Mouse (Mus musculus) CH12.LX (cell line): ENCODE data around the gene Gm16181. TPM values are rescaled to one million over a fixed set of nuclear protein-coding genes. Genes with fewer than 3 reads are reported as not detected.

Source experiments
- DNase-seq: peaks from one replicate; pipeline ENCODE4 v3.0.0-alpha.2; 2013; ENCODE audit errors: extremely low read depth
- H3K27ac ChIP-seq: 2 replicates; pipeline ENCODE4 v1.5.1; 2012; ENCODE audit warnings: low read depth, mild to moderate bottlenecking, control low read depth, moderate library complexity; ENCODE audit not compliant: insufficient read depth
- H3K27me3 ChIP-seq: replicated peaks from 2 replicates; pipeline ENCODE3; 2012; ENCODE audit warnings: inconsistent platforms
- H3K36me3 ChIP-seq, 2 experiments: replicated peaks in 1 of 2; 2 replicates each; pipeline versions ENCODE3 to v1.6.1; 2012; ENCODE audit warnings: inconsistent platforms in 1 of 2, low read length in 1 of 2, mild to moderate bottlenecking in 1 of 2, mixed read lengths in 1 of 2, moderate library complexity in 1 of 2; ENCODE audit not compliant: control insufficient read depth in 1 of 2, insufficient read depth in 1 of 2
- H3K4me1 ChIP-seq, 2 experiments: 2 replicates each; pipeline ENCODE4 v1.6.1; 2012; ENCODE audit warnings: inconsistent platforms in 1 of 2, moderate library complexity in 1 of 2; ENCODE audit not compliant: insufficient read depth in 2 of 2, control insufficient read depth in 1 of 2
- H3K4me2 ChIP-seq: 2 replicates; pipeline ENCODE4 v1.6.1; 2012; ENCODE audit warnings: low read depth, mild to moderate bottlenecking, control low read depth; ENCODE audit not compliant: poor library complexity, insufficient read depth, severe bottlenecking
- H3K4me3 ChIP-seq, 3 experiments: fragments of 150-350 bp in 1 of 3; sonication (generic) in 1 of 3; replicated peaks in 1 of 3; 2 replicates each; pipeline versions ENCODE3 to v1.5.1; 2011 to 2012; ENCODE audit warnings: low read depth in 2 of 3, low read length in 2 of 3, mild to moderate bottlenecking in 2 of 3, moderate library complexity in 2 of 3, control low read depth in 1 of 3, improper control_type of control experiment in 1 of 3, inconsistent platforms in 1 of 3, mixed read lengths in 1 of 3; ENCODE audit not compliant: poor library complexity in 1 of 3
- H3K79me2 ChIP-seq: replicated peaks from 2 replicates; pipeline ENCODE4 v1.6.1; 2012; ENCODE audit warnings: mild to moderate bottlenecking, moderate library complexity; ENCODE audit not compliant: control insufficient read depth, poor library complexity, insufficient read depth, severe bottlenecking; ENCODE audit errors: extremely low read depth
- H3K9ac ChIP-seq: 2 replicates; pipeline ENCODE4 v1.6.1; 2012; ENCODE audit warnings: low read depth, mild to moderate bottlenecking, control low read depth, moderate library complexity; ENCODE audit not compliant: insufficient read depth
- H3K9me3 ChIP-seq: replicated peaks from 2 replicates; pipeline ENCODE3; 2012; ENCODE audit warnings: low read length, inconsistent platforms, mixed read lengths
- BHLHE40 ChIP-seq: IDR thresholded peaks from 2 replicates; pipeline ENCODE4 v1.6.1; 2011; ENCODE audit warnings: mild to moderate bottlenecking, low read depth, low read length, improper control_type of control experiment
- CTCF ChIP-seq, 2 experiments: IDR thresholded peaks in 1 of 2; conservative IDR thresholded peaks in 1 of 2; 2 replicates each; pipeline ENCODE4 v1.5.1; 2011 to 2012; ENCODE audit warnings: low read depth in 2 of 2, low read length in 2 of 2, improper control_type of control experiment in 1 of 2, inconsistent platforms in 1 of 2, mild to moderate bottlenecking in 1 of 2, moderate library complexity in 1 of 2
- ELF1 ChIP-seq: IDR thresholded peaks from 2 replicates; pipeline ENCODE4 v1.6.1; 2014; ENCODE audit warnings: low read depth, mild to moderate bottlenecking, inconsistent platforms, low read length, improper control_type of control experiment
- EP300 ChIP-seq: IDR thresholded peaks from 2 replicates; pipeline ENCODE4 v1.6.1; 2011; ENCODE audit warnings: low read length, improper control_type of control experiment
- ETS1 ChIP-seq: conservative IDR thresholded peaks from 2 replicates; pipeline ENCODE4 v1.6.1; 2012; ENCODE audit warnings: low read depth, mild to moderate bottlenecking, inconsistent platforms, low read length, improper control_type of control experiment, moderate library complexity
- IRF4 ChIP-seq: IDR thresholded peaks from 2 replicates; pipeline ENCODE4 v1.6.1; 2014; ENCODE audit warnings: low read depth, mild to moderate bottlenecking, inconsistent platforms, low read length, improper control_type of control experiment
- JUN ChIP-seq: IDR thresholded peaks from 2 replicates; pipeline ENCODE4 v1.6.1; 2011; ENCODE audit warnings: low read depth, mild to moderate bottlenecking, low read length, improper control_type of control experiment, moderate library complexity; ENCODE audit not compliant: insufficient read depth
- JUND ChIP-seq: conservative IDR thresholded peaks from 2 replicates; pipeline ENCODE4 v1.6.1; 2011; ENCODE audit warnings: low read depth, low read length, improper control_type of control experiment
- KAT2A ChIP-seq: IDR thresholded peaks from 2 replicates; pipeline ENCODE4 v1.6.1; 2012; ENCODE audit warnings: low read length, improper control_type of control experiment, inconsistent platforms; ENCODE audit not compliant: insufficient replicate concordance
- MAFK ChIP-seq: IDR thresholded peaks from 2 replicates; pipeline ENCODE4 v1.6.1; 2011; ENCODE audit warnings: low read length, improper control_type of control experiment; ENCODE audit not compliant: insufficient replicate concordance
- MEF2A ChIP-seq: IDR thresholded peaks from 2 replicates; pipeline ENCODE4 v1.6.1; 2014; ENCODE audit warnings: low read depth, mild to moderate bottlenecking, inconsistent platforms, low read length, improper control_type of control experiment, borderline replicate concordance
- MYC ChIP-seq: IDR thresholded peaks from 2 replicates; pipeline ENCODE4 v1.6.1; 2011; ENCODE audit warnings: low read depth, mild to moderate bottlenecking, improper control_type of control experiment, low read length
- PAX5 ChIP-seq: IDR thresholded peaks from 2 replicates; pipeline ENCODE4 v1.6.1; 2012; ENCODE audit warnings: low read length, inconsistent platforms, mixed read lengths
- POLR2A ChIP-seq: IDR thresholded peaks from 2 replicates; pipeline ENCODE4 v1.6.1; 2011; ENCODE audit warnings: low read depth, mild to moderate bottlenecking, improper control_type of control experiment, low read length
- POLR2AphosphoS2 ChIP-seq: IDR thresholded peaks from 2 replicates; pipeline ENCODE4 v1.6.1; 2011; ENCODE audit warnings: low read depth, low read length, improper control_type of control experiment
- RAD21 ChIP-seq: IDR thresholded peaks from 2 replicates; pipeline ENCODE4 v1.6.1; 2011; ENCODE audit warnings: low read depth, mild to moderate bottlenecking, low read length, improper control_type of control experiment, moderate library complexity
- SMC3 ChIP-seq: IDR thresholded peaks from 2 replicates; pipeline ENCODE4 v1.6.1; 2011; ENCODE audit warnings: low read depth, low read length, improper control_type of control experiment
- TBP ChIP-seq: conservative IDR thresholded peaks from 2 replicates; pipeline ENCODE4 v1.6.1; 2011; ENCODE audit warnings: low read depth, low read length, improper control_type of control experiment
- TCF12 ChIP-seq: IDR thresholded peaks from 2 replicates; pipeline ENCODE4 v1.6.1; 2014; ENCODE audit warnings: low read depth, mild to moderate bottlenecking, inconsistent platforms, low read length, improper control_type of control experiment
- UBTF ChIP-seq: IDR thresholded peaks from 2 replicates; pipeline ENCODE4 v1.6.1; 2012; ENCODE audit warnings: low read depth, mild to moderate bottlenecking, inconsistent platforms, low read length, improper control_type of control experiment, moderate library complexity
- USF1 ChIP-seq: IDR thresholded peaks from 2 replicates; pipeline ENCODE4 v1.6.1; 2014; ENCODE audit warnings: low read depth, mild to moderate bottlenecking, inconsistent platforms, low read length, improper control_type of control experiment
- USF2 ChIP-seq: conservative IDR thresholded peaks from 2 replicates; pipeline ENCODE4 v1.6.1; 2011; ENCODE audit warnings: low read depth, low read length, improper control_type of control experiment
- ZNF384 ChIP-seq: IDR thresholded peaks from 2 replicates; pipeline ENCODE4 v1.6.1; 2012; ENCODE audit warnings: low read depth, low read length, improper control_type of control experiment, inconsistent platforms
- dilution Hi-C: fragments of 300-500 bp; cut with MboI; formaldehyde crosslinking; loops from 2 replicates; pipeline ENCODE4 v1.14.3; 2020; ENCODE audit warnings: low sequenced_read_pairs; ENCODE audit not compliant: extremely low pct_unique_long_range_greater_than_20kb, extremely low pct_ligation_motif_present
- in situ Hi-C: fragments of 300-500 bp; cut with MboI; formaldehyde crosslinking; loops from 3 replicates; pipeline ENCODE4 v1.14.3; 2019; ENCODE audit warnings: low sequenced_read_pairs, low pct_ligation_motif_present, low pct_unique_long_range_greater_than_20kb, mixed read lengths
- polyA plus RNA-seq: library from polyadenylated mRNA; unstranded; fragments of >175 nt; gene quantifications from 2 replicates; pipeline ENCODE4 v1.2.1, GENCODE M21; 2012; ENCODE audit warnings: low read depth; ENCODE audit not compliant: insufficient read length
- total RNA-seq, 2 experiments: library from RNA; depleted of rRNA; stranded (reverse); fragments of 300-350 nt in 1 of 2; fragments of >200 nt in 1 of 2; gene quantifications; 2 replicates each; pipeline ENCODE4 v1.2.3; 2012 to 2014

Gene Gm16181
- total and polyA plus RNA-seq, 3 experiments, result not detected

DNA sequence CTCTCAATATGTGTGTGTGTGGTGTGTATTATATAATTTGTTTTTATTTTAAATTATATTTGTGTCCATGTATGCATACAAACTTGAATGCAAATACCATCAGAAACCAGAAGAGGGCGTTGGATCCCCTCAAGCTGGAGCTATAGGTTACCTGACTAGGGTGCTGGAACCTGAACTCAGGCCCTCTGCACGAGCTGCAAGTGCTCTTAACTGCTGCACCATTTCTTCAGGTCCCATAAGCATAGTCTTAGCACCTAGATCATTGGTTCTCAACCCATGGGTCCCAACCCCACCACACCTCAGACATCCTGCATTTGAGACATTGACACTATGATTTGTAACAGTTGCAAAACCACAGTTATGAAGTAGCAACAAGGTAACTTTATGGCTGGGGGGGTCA is 28.9 kb upstream of the Gm16181 start:
- DNase-seq, result no peak
- dilution Hi-C loops (no loop called here), in situ Hi-C loops (no loop called here)
- peaks cover 31 to 51% of the 10 kb centered on the region in 2 experiments for H3K4me1 ChIP-seq
- no peak overlapping the region for H3K4me2 ChIP-seq
- no peak overlapping the region for H3K4me3 ChIP-seq
- TF ChIP-seq POLR2AphosphoS2 (no peak), UBTF (no peak), PAX5 (no peak), USF1 (no peak), CTCF (conservative IDR thresholded peaks at IDR 0.05 in 1 of 2, IDR thresholded peaks at IDR 0.05 in 1 of 2; ENCODE audit: low read depth in 2 of 2, low read length in 2 of 2) (peak; percentile 9 to 27; a peak in 2 of 4 replicates)
- no peaks in the 10 kb centered on the region; the same call in 1 of the 2 replicates for H3K79me2 ChIP-seq
- H3K27me3 ChIP-seq, result no peaks in the 10 kb centered on the region
- no peak overlapping the region for H3K9ac ChIP-seq
- H3K36me3 ChIP-seq, result no peaks in the 10 kb centered on the region
- no peak overlapping the region for H3K27ac ChIP-seq
- H3K9me3 ChIP-seq, result no peaks in the 10 kb centered on the region

DNA sequence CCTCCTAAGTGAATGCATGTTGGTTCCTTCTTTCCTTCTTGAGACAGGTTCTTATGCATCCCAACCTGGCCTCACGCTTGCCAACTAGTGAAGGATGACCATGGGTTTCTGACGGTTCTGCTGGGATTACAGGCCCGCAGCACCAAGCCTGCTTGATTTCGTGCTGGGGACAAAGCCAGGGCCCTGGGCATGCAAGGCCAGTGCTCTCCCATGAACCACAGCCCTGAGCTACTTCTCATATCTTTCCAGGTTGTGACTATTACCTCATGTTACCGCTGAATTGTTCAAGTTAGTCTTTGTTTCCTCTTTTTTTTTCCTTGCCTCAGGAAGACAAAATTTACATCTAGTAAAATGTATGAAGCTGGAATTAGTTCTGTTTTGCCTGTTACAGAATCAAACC is 27.7 kb upstream of the Gm16181 start:
- Histone ChIP-seq H3K79me2 (no peaks in the 10 kb centered on the region; the same call in 1 of the 2 replicates), H3K4me1 (peaks cover 32 to 47% of the 10 kb centered on the region in 2 experiments), H3K4me3 (no peak overlapping the region), H3K9me3 (no peaks in the 10 kb centered on the region), H3K27ac (peak overlapping the region; percentile 96), H3K27me3 (no peaks in the 10 kb centered on the region), H3K9ac (peak overlapping the region; percentile 71; the same call in 1 of the 2 replicates), H3K36me3 (no peaks in the 10 kb centered on the region), H3K4me2 (peak overlapping the region; percentile 87; the same call in 1 of the 2 replicates)
- no peak for DNase-seq
- dilution Hi-C loops (no loop called here), in situ Hi-C loops (no loop called here)
- TF ChIP-seq CTCF (conservative IDR thresholded peaks at IDR 0.05 in 1 of 2, IDR thresholded peaks at IDR 0.05 in 1 of 2; ENCODE audit: low read depth in 2 of 2, low read length in 2 of 2), result no peak
- no peak for TF ChIP-seq SMC3
- peak; percentile 39; the same call in 1 of the 2 replicates for TF ChIP-seq MEF2A
- peak; percentile 36; the same call in 1 of the 2 replicates for TF ChIP-seq ETS1
- TF ChIP-seq RAD21, result no peak
- peak; percentile 95 for TF ChIP-seq TBP
- TF ChIP-seq ELF1, result no peak
- no peak for TF ChIP-seq JUND
- TF ChIP-seq KAT2A, result no peak
- peak; percentile 59 for TF ChIP-seq EP300
- peak; percentile 46; the same call in 1 of the 2 replicates for TF ChIP-seq BHLHE40
- peak; percentile 55; the same call in 1 of the 2 replicates for TF ChIP-seq IRF4
- 0 out of 2 replicates have a peak, but pooled peaks have one; percentile 57 for TF ChIP-seq MYC
- no peak for TF ChIP-seq USF2
- TF ChIP-seq UBTF, result peak; percentile 93
- no peak for TF ChIP-seq JUN
- TF ChIP-seq USF1, result no peak
- peak; percentile 16; the same call in 1 of the 2 replicates for TF ChIP-seq TCF12
- TF ChIP-seq POLR2AphosphoS2, result no peak
- no peak for TF ChIP-seq MAFK
- TF ChIP-seq POLR2A, result no peak
- peak; percentile 82 for TF ChIP-seq ZNF384
